Mouse (Mus musculus): ENCODE measurements around the gene Acot5. TPM values are rescaled to one million over a fixed set of nuclear protein-coding genes. Genes with fewer than 3 reads are reported as not detected.
"Not testable (repeated sequence)": the region's sequence is repeated elsewhere in the genome, so short reads cannot be mapped to it uniquely, and the experiment has no call there.

Gene Acot5
- total RNA-seq, 1 experiment, result not detected

GRCm38 (mm10) chr12:84042248-84042647, 26.9 kb upstream of the Acot5 start:
- TF ChIP-seq MAFK (IDR thresholded peaks at IDR 0.05; ENCODE audit: insufficient read depth, low read depth, low read length) (no peak), HCFC1 (IDR thresholded peaks at IDR 0.05; ENCODE audit: borderline replicate concordance, insufficient read depth, low read length) (no peak), CHD2 (IDR thresholded peaks at IDR 0.05; ENCODE audit: low read depth, low read length) (no peak), ZNF384 (IDR thresholded peaks at IDR 0.05; ENCODE audit: low read depth, low read length) (no peak), ZC3H11A (IDR thresholded peaks at IDR 0.05; ENCODE audit: borderline replicate concordance, low read depth, low read length) (no peak)
- H3K4me1 ChIP-seq (ENCODE audit: control insufficient read depth in 2 of 2, insufficient read depth in 2 of 2, low read length in 2 of 2, poor library complexity in 1 of 2), result no peaks in the 10 kb centered on the region; a peak in 1 of 4 replicates
- H3K9me3 ChIP-seq (ENCODE audit: control insufficient read depth, insufficient read depth, low read depth, low read length), result no peaks in the 10 kb centered on the region
- no peak overlapping the region for H3K4me3 ChIP-seq (ENCODE audit: insufficient read depth in 1 of 2, low read depth in 1 of 2, low read length in 2 of 2, poor library complexity in 1 of 2, severe bottlenecking in 1 of 2)
- in situ Hi-C loops (cut with MboI; ENCODE audit: low sequenced_read_pairs in 2 of 2, unreplicated experiment in 2 of 2), result no loop called here
- H3K27ac ChIP-seq (ENCODE audit: insufficient read depth, low read depth, low read length, poor library complexity, severe bottlenecking), result no peak overlapping the region
- H3K36me3 ChIP-seq (ENCODE audit: control insufficient read depth, insufficient read depth, low read length, poor library complexity, severe bottlenecking), result no peaks in the 10 kb centered on the region
- no peak overlapping the region for H3K9ac ChIP-seq (ENCODE audit: insufficient read depth, low read depth, low read length, poor library complexity, severe bottlenecking)
- DNase-seq (ENCODE audit: low read depth, low spot score), result no peak

GRCm38 (mm10) chr12:84044045-84044444, 25.1 kb upstream of the Acot5 start:
- H3K9me3 ChIP-seq (ENCODE audit: control insufficient read depth, insufficient read depth, low read depth, low read length), result 0 out of 2 replicates have a peak, but pooled peaks cover 1% of the 10 kb centered on the region
- no peak for DNase-seq (ENCODE audit: low read depth, low spot score)
- no peak overlapping the region for H3K27ac ChIP-seq (ENCODE audit: insufficient read depth, low read depth, low read length, poor library complexity, severe bottlenecking)
- no peak for TF ChIP-seq MAFK (IDR thresholded peaks at IDR 0.05; ENCODE audit: insufficient read depth, low read depth, low read length)
- TF ChIP-seq ZC3H11A (IDR thresholded peaks at IDR 0.05; ENCODE audit: borderline replicate concordance, low read depth, low read length), result no peak
- no peak for TF ChIP-seq HCFC1 (IDR thresholded peaks at IDR 0.05; ENCODE audit: borderline replicate concordance, insufficient read depth, low read length)
- no peak for TF ChIP-seq ZNF384 (IDR thresholded peaks at IDR 0.05; ENCODE audit: low read depth, low read length)
- TF ChIP-seq CHD2 (IDR thresholded peaks at IDR 0.05; ENCODE audit: low read depth, low read length), result no peak
- no peaks in the 10 kb centered on the region; a peak in 1 of 4 replicates for H3K4me1 ChIP-seq (ENCODE audit: control insufficient read depth in 2 of 2, insufficient read depth in 2 of 2, low read length in 2 of 2, poor library complexity in 1 of 2)
- no peak overlapping the region for H3K9ac ChIP-seq (ENCODE audit: insufficient read depth, low read depth, low read length, poor library complexity, severe bottlenecking)
- in situ Hi-C loops (cut with MboI; ENCODE audit: low sequenced_read_pairs in 2 of 2, unreplicated experiment in 2 of 2), result no loop called here
- H3K4me3 ChIP-seq (ENCODE audit: insufficient read depth in 1 of 2, low read depth in 1 of 2, low read length in 2 of 2, poor library complexity in 1 of 2, severe bottlenecking in 1 of 2), result no peak overlapping the region
- H3K36me3 ChIP-seq (ENCODE audit: control insufficient read depth, insufficient read depth, low read length, poor library complexity, severe bottlenecking), result no peaks in the 10 kb centered on the region

GRCm38 (mm10) chr12:84046906-84047305, 22.2 kb upstream of the Acot5 start:
- in situ Hi-C loops (cut with MboI; ENCODE audit: low sequenced_read_pairs in 2 of 2, unreplicated experiment in 2 of 2), result no loop called here
- H3K9me3 ChIP-seq (ENCODE audit: control insufficient read depth, insufficient read depth, low read depth, low read length), result 0 out of 2 replicates have a peak, but pooled peaks cover 1% of the 10 kb centered on the region
- no peak overlapping the region for H3K4me3 ChIP-seq (ENCODE audit: insufficient read depth in 1 of 2, low read depth in 1 of 2, low read length in 2 of 2, poor library complexity in 1 of 2, severe bottlenecking in 1 of 2)
- no peak overlapping the region for H3K9ac ChIP-seq (ENCODE audit: insufficient read depth, low read depth, low read length, poor library complexity, severe bottlenecking)
- no peak overlapping the region for H3K27ac ChIP-seq (ENCODE audit: insufficient read depth, low read depth, low read length, poor library complexity, severe bottlenecking)
- no peaks in the 10 kb centered on the region for H3K36me3 ChIP-seq (ENCODE audit: control insufficient read depth, insufficient read depth, low read length, poor library complexity, severe bottlenecking)
- H3K4me1 ChIP-seq (ENCODE audit: control insufficient read depth in 2 of 2, insufficient read depth in 2 of 2, low read length in 2 of 2, poor library complexity in 1 of 2), result no peaks in the 10 kb centered on the region
- DNase-seq (ENCODE audit: low read depth, low spot score), result no peak
- TF ChIP-seq MAFK (IDR thresholded peaks at IDR 0.05; ENCODE audit: insufficient read depth, low read depth, low read length), result no peak
- TF ChIP-seq ZNF384 (IDR thresholded peaks at IDR 0.05; ENCODE audit: low read depth, low read length), result no peak
- TF ChIP-seq ZC3H11A (IDR thresholded peaks at IDR 0.05; ENCODE audit: borderline replicate concordance, low read depth, low read length), result no peak
- no peak for TF ChIP-seq HCFC1 (IDR thresholded peaks at IDR 0.05; ENCODE audit: borderline replicate concordance, insufficient read depth, low read length)
- no peak for TF ChIP-seq CHD2 (IDR thresholded peaks at IDR 0.05; ENCODE audit: low read depth, low read length)

- H3K9ac ChIP-seq (ENCODE audit: insufficient read depth, low read depth, low read length, poor library complexity, severe bottlenecking); H3K9me3 ChIP-seq (ENCODE audit: control insufficient read depth, insufficient read depth, low read depth, low read length); H3K27ac ChIP-seq (ENCODE audit: insufficient read depth, low read depth, low read length, poor library complexity, severe bottlenecking); in situ Hi-C loops (cut with MboI; ENCODE audit: low sequenced_read_pairs in 2 of 2, unreplicated experiment in 2 of 2); DNase-seq (ENCODE audit: low read depth, low spot score); H3K4me1 ChIP-seq (ENCODE audit: control insufficient read depth in 2 of 2, insufficient read depth in 2 of 2, low read length in 2 of 2, poor library complexity in 1 of 2); H3K36me3 ChIP-seq (ENCODE audit: control insufficient read depth, insufficient read depth, low read length, poor library complexity, severe bottlenecking); H3K4me3 ChIP-seq (ENCODE audit: insufficient read depth in 1 of 2, low read depth in 1 of 2, low read length in 2 of 2, poor library complexity in 1 of 2, severe bottlenecking in 1 of 2): not testable (repeated sequence)
Measured at GRCm38 (mm10) chr12:84050744-84051143, 18.4 kb upstream of the Acot5 start.

- no peak for DNase-seq (ENCODE audit: low read depth, low spot score)
- in situ Hi-C loops (cut with MboI; ENCODE audit: low sequenced_read_pairs in 2 of 2, unreplicated experiment in 2 of 2), result no loop called here
- 0 out of 2 replicates have a peak, but pooled peaks cover 1% of the 10 kb centered on the region for H3K9me3 ChIP-seq (ENCODE audit: control insufficient read depth, insufficient read depth, low read depth, low read length)
- TF ChIP-seq ZNF384 (IDR thresholded peaks at IDR 0.05; ENCODE audit: low read depth, low read length) (no peak), HCFC1 (IDR thresholded peaks at IDR 0.05; ENCODE audit: borderline replicate concordance, insufficient read depth, low read length) (no peak), MAFK (IDR thresholded peaks at IDR 0.05; ENCODE audit: insufficient read depth, low read depth, low read length) (no peak), CHD2 (IDR thresholded peaks at IDR 0.05; ENCODE audit: low read depth, low read length) (no peak), ZC3H11A (IDR thresholded peaks at IDR 0.05; ENCODE audit: borderline replicate concordance, low read depth, low read length) (no peak)
- no peak within 1 kb of the TSS for H3K27ac ChIP-seq (ENCODE audit: insufficient read depth, low read depth, low read length, poor library complexity, severe bottlenecking)
- H3K4me1 ChIP-seq (ENCODE audit: control insufficient read depth in 2 of 2, insufficient read depth in 2 of 2, low read length in 2 of 2, poor library complexity in 1 of 2), result no peaks in the 10 kb centered on the region
- H3K36me3 ChIP-seq (ENCODE audit: control insufficient read depth, insufficient read depth, low read length, poor library complexity, severe bottlenecking), result no peaks in the 10 kb centered on the region
- no peak within 1 kb of the TSS for H3K9ac ChIP-seq (ENCODE audit: insufficient read depth, low read depth, low read length, poor library complexity, severe bottlenecking)
- peak within 1 kb of the TSS in 1 of 2 experiments; percentile 56; a peak in 1 of 4 replicates for H3K4me3 ChIP-seq (ENCODE audit: insufficient read depth in 1 of 2, low read depth in 1 of 2, low read length in 2 of 2, poor library complexity in 1 of 2, severe bottlenecking in 1 of 2)
Measured at GRCm38 (mm10) chr12:84051937-84052474, 17.1 kb upstream of the Acot5 start, which contains the start of gene Acot3. Acot3 (plus strand) TSS chr12:84052144.
